Mouse (Mus musculus): ENCODE data around the gene Tor2a.
A peak's percentile ranks its signal among the peaks of the same experiment; 100 is the strongest.

Tor2a gene

DNA sequence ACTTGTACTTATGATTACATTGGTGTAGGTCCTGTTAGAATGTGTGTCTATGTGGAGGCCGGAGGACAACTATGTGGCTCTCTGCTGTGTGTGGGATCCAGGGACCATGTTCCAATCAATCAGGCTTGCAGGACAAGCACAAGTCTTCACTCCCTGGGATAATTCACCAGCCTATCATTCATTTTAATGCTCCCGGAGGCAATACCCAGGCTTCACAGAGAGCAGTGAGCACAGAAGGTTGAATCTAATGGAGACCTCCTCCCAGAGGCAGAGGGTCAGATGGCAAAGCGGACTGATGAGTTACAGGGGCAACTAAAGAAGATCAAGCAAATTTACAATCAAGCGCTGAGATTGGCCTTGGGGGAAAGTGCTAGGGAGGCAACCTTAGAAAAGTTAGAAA is 27.5 kb upstream of the Tor2a start:
- DNase-seq (ENCODE audit: extremely low spot score, low spot score): no peak

DNA sequence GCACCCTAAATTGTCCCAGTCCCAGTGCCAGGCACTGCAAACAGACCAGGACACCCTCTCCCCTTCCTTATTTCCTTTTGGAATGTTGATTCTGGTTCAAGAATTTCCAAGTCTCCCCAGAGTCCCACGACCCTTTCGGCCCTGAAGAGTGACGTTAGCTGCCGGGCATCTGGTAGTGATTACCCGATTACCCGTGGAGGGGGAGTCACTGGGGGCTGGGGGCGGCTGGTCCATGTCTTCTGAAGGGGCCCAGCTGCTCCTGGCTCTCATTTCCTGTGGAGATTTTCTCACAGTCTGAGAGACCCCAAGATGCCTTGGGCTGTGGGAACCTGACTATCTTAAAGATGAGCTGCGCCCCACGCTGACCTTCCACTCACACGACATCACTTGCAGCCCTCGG is 26.2 kb upstream of the Tor2a start:
- peak; percentile 72 for DNase-seq (ENCODE audit: extremely low spot score, low spot score)

DNA sequence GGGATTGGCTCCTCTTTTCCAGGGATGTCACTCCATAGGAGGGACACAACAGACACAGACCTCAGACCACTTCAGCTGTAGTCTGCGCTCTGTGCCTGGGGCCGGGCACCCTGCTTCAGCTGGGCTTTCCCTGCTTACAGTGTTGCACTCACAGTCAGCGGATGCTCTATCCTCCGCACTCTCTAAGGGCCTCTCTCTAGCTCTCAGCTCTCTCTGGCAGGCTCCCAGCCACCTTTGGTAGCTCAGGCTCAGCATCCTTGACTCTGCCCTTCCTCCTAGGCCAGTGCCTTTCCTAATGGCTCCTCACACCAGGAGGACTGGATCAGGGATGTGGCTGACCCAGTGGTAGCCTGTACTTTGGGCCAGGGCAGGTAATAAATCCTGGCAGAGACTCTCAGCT is 25.1 kb upstream of the Tor2a start:
- no peak for DNase-seq (ENCODE audit: extremely low spot score, low spot score)

DNA sequence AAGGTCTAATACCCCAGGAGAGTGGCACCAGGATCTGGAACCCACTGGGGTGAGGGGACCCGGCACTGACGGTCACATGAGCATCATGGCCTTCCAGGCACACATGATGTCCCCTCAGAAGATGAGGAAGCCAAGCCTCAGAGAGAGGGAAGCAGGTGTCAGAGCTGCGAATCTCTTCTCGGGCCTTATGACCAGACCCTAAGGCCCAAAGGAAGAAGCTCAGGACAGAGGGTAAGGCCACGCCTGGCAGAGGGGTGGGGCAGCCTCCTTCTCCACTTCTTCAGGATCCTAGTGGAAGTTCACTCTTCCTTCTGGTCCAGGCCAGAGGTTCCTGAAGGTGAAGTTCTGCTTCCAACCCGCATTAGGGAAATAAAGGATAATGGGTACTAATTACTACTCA is 24.3 kb upstream of the Tor2a start:
- DNase-seq (ENCODE audit: extremely low spot score, low spot score): no peak

DNA sequence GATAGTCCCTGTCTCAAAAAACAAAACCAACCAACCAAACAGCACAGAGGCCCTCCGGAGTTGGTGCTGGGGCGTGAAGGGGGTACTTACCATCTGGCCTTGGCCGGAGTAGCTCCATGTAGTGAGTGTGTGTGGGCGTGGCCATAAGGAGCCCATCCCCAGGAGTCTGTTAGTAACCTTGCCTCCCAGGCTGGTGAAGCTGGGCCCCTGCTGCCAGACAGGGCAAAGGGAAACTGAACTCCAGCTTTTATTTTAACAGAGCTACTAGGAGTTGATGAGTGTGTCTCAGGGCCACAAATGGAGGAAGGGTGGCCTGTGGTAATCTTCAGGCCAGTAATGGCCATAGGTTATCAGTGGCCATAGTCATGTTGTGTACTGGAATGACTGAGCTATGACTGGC is 22.6 kb upstream of the Tor2a start:
- DNase-seq (ENCODE audit: extremely low spot score, low spot score): no peak

DNA sequence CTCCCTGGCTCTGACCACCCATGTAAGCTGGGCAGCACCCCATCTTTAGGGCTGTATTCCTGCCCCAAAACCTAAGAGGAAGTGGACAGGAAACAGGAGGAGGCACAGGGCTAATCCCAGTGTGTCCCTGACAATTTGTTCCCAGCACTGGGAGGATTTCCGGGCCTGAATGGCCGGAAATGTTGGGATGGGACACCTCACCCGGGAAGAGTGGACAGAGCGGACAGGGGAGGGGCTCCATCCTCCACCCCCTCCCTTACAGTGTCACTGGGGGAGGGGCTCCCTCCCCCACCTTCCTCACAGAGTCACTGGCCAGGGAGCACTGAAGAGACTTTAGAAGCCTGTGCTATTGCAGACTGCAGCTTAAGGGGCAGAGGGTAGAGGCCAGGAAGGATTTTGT is 22.1 kb upstream of the Tor2a start:
- no peak for DNase-seq (ENCODE audit: extremely low spot score, low spot score)

DNA sequence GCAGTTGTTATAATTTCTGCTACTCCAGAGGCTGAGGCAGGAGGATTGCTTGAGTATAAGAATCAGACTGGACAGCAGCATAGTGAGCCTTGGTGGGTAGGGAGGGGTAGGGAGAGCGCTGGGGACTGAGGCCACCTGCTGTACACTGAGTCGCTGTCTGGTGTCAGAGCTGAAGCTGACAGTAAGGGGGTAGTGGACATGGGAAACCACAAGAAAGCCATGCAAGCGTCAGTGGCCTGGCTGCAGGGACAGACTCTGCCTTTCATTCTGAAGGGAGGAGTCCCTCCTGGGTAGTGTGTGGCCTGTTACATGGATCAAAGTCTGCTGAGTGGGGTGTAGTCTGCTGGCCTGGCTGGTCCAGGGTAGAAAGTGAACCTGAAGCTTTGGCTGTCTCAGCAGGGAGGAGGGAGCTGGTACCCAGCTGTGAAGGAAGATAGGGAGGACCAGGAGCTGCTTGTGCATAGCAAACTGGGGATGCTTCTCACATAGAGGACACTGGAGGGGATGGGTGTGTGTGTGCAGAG is 20.7 kb upstream of the Tor2a start:
- no peak for DNase-seq (ENCODE audit: extremely low spot score, low spot score)

DNA sequence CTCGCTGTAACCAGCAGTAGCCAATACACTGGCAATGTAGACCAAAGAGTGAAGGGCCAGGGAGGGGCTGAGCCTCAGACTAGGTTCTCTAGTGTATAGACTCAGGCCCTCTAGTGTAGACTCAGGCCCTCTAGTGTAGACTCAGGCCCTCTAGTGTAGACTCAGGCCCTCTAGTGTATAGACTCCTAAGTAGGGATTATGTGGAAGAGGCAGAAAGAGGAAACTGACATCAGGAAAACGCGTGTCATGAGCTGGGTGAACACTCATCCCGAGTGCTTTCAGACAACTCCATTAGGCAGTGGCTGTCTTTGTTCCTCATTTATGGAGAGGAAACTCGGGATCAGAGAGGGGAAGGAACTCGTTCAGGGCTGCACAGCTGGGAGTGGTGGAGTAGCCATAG is 20.0 kb upstream of the Tor2a start:
- no peak for DNase-seq (ENCODE audit: extremely low spot score, low spot score)

DNA sequence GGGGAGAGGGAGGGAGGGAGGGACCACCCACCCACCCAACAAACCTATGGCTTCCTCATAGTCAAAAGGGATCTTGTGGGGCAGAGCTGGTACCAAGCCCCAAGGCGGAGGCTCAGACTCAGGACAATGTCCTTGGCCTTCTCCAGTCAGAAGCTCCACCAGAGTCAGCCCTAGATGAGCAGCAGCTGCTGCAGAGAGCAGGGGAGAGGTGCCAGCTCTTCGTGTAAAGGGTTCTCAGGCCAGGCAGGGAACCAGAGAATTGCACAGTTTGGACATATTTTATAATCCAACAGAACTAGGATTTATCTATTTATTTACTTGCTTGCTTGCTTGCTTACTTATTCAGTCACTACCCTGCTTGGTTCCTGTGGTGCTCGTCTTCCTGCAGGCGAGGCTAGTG is 17.7 kb upstream of the Tor2a start:
- no peak for DNase-seq (ENCODE audit: extremely low spot score, low spot score)

DNA sequence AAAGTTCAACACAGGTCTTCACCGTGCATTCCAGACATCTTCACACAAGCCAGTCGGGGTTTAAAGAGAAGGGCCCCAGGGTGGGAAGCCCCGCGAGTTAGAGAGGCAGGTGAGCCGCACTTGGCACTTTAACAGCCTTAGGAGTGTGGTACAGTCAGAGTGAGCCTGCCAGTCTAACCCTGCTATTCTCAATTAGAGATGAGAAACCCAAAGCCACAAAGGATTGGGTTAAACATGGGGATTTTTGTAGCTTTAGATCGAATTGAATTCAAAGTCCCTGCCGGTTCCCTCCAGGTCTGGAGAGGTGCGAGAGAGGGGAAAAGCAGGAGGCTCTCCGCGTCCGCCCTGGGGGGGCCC is 16.1 kb upstream of the Tor2a start, which contains the start of gene 6330409D20Rik:
TSS of gene 6330409D20Rik (minus strand) at position 101 of the 357 bp plus-strand sequence.
- no peak for DNase-seq (ENCODE audit: extremely low spot score, low spot score)

DNA sequence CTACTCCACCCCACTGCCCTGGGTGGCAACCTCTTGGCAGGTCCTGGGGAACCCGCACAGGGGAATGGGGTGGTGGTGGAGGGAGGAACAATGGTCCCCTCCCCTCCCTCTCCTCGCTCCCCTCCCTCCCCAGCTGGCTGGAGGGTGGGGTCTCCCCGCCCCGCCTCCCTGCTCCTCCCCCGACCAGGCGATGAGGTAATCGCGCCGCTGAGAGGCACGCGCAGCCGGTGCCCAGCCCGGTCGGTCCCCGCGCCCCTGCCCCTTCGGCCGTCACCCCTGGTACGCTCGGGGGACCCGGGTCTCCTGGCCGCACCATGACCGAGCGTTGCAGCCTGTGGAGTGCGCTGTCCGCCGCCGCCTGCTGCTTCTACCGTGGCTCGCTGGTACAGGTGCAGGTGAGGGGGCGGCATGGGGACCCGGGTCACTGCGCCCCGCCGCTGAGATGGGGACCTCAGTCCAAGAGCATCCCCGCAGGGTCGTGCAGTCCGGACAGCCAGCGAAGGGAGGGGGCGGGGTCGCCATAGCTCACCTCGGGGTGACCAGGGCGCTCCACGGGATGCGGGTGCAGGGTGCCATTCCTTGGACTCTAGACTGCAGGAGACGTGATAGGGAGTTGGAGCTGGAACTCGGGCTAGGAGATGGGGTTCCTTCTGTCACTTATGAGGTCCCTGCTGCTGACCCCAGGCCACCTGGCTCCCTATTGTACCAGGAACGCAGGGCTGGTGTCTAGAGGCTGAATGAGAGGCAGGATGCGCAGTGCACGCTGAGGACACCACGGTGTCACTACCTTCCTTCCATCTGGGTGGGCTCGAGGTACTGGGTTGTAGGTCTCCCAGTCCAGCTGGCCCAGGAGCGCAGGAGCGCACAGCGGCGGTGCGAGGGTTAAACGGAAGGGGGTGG is 15.5 kb upstream of the Tor2a start:
- peak; percentile 70 for DNase-seq (ENCODE audit: extremely low spot score, low spot score)

DNA sequence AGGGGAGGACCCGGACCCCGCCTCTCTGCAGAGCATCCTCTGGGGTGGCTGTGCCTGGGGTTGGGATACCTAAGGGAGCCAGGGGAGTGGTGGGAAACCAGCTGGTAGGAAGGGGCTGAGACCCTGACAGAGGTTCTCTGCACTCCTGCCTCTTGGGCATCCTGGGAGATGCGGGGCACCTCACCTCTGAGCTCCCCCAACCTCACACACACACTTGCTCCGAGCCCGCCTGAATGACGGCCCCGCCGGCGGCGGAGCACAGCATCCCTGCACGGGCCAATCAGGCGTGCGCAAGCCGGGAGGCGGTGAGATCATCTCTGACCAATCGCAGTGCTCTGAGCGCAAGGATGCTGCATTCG is 14.9 kb upstream of the Tor2a start:
- peak; percentile 79 for DNase-seq (ENCODE audit: extremely low spot score, low spot score)

DNA sequence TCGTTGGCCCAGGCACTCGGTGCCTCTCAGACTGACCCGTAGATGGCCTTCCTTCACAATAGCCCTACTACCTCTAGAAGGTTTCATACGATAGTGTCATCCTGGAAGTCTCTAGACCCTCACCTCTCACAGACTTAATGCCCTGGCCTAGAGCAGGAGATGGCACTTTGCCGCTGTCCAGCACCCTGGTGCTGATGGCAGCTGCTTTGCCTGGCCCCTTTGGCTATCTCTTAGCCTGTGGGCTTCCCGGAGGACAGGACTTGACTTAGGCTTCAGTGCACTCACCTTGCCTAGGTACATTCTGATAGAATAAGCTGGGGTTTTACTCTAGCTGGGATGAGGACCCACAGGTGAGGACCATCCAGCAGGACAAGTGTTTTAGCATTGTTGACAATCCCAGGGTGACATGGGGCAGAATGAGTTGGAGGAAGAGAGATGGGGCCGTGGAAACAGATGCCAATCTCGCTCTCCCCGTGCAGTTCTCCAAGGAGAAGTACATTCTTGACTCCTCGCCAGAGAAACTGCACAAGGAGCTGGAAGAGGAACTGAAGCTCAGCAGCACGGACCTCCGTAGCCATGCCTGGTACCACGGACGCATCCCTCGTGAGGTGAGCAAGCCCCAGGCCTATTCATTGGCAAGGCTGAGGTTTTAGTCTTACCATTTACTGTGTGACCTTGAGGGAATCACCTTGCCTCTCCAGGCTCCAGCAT is 12.6 kb upstream of the Tor2a start:
- no peak for DNase-seq (ENCODE audit: extremely low spot score, low spot score)

DNA sequence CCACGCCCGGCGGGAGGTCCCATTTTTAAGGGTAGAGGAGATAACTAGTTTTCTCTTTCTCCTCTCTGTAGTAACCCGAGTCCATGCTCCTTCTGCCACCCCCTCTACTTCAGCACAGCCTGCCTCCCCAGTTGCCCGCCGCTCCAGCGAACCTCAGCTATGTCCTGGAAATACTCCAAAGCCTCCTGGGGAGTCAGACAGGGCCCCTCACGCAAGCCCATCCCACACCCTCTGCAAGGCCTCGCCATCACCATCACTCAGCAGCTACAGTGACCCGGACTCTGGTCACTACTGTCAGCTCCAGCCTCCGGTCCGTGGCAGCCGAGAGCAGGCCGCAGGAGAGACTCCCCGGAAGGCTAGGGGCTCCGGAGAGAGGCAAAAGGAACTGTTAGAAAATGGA is 8.0 kb upstream of the Tor2a start:
- DNase-seq (ENCODE audit: extremely low spot score, low spot score): no peak

DNA sequence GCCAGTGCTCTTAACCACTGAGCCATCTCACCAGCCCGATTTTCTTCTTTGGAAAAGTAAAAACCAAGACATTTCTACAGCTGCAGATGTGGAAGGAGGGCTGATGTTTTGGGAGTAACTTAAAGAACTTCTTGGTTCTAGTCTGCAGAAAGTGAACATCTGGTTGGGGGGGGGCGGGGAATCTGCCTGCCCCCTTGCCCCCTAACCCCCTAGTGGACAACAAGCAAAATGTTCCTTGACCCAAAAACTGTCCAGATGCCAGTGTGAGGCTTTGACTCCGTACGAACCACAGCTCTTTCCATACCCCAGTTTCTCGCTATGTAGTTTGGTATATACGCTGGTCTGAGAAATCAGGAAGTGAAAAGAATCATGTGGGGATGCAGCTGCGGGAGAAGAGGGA is 6.8 kb upstream of the Tor2a start:
- no peak for DNase-seq (ENCODE audit: extremely low spot score, low spot score)

DNA sequence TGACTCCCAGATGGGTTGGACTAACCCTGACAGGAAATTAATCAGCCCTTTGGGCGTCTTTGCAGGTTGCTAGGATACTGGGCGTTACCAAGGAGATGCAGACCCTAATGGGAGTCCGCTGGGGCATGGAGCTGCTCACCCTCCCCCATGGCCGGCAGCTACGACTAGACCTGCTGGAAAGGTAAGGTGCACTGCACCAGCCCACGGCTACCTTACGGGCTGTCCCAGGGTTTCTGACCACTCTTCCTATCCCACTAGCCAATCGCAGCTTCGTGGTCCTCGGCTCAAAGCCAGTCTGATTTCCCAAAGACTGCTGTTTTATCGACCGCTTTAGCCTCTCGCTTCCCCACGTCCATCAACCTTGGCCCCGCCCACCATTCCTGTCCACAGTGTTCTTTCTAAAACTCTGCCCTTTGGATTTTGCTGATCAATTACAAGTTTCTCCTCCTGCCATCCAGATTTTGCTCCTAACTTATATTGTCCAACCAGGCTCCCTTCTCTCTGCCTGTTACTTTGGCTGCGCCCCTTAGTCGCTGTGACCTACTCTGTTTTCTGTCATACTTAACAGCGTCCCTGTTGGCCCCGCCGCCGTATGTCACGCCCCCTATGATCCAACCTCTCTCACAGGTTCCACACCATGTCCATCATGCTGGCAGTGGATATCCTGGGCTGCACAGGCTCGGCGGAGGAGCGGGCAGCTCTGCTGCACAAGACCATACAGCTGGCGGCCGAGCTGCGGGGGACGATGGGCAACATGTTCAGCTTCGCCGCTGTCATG is 6.0 kb upstream of the Tor2a start:
- peak; percentile 86 for DNase-seq (ENCODE audit: extremely low spot score, low spot score)

DNA sequence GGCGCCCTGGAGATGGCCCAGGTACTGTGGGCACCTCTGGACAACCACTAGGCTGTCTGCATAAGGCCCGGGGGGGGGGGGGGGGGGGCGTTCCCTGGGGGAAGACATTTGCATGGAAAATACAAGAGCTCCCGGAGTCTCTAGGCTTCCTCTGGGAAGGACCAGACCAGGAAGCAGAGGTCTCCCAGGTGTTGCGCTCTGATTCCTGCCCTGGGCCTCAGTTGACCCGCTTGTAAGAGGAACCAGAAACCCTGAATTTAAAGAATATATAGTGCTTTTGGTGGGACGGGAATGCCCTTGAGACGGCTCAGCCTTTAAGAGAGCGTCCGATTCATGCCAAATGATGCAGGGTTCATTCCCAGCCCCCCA is 5.4 kb upstream of the Tor2a start:
- no peak for DNase-seq (ENCODE audit: extremely low spot score, low spot score)

DNA sequence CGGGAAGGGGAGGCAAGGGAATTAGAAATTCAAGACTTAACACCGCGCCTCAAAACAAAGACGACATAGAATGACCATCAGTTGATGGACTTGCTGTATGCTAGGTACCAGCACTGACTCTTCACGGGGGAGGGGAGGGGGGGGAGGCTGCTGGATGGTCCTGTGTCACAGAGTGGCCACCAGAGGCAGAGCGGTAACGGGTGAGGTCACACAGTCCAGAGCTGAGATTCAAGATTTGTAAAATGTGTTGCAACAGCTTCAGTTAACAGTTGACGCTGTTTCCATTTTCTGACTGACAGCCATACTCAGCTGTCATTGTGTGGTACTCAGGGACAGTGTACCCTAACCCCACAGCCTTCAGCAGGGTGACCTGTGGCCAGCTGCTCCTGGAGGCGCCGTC is 4.9 kb upstream of the Tor2a start:
- no peak for DNase-seq (ENCODE audit: extremely low spot score, low spot score)

DNA sequence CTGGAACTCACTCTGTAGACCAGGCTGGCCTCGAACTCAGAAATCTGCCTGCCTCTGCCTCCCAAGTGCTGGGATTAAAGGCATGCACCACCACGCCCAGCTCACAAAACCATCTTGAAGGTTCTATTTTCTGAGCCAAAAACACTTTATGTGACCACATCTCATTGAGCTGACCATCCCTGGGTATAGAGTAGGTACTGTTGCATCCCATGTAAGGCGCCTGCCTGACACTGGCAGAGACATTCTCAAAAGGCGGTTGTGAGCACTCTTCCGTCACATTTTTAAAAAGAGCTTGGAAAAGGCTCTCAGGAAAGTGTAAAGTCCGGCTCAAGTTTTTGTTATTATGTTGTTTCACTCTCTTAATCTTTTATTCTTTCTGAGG is 369 bp upstream of the Tor2a start:
- DNase-seq (ENCODE audit: extremely low spot score, low spot score): no peak

DNA sequence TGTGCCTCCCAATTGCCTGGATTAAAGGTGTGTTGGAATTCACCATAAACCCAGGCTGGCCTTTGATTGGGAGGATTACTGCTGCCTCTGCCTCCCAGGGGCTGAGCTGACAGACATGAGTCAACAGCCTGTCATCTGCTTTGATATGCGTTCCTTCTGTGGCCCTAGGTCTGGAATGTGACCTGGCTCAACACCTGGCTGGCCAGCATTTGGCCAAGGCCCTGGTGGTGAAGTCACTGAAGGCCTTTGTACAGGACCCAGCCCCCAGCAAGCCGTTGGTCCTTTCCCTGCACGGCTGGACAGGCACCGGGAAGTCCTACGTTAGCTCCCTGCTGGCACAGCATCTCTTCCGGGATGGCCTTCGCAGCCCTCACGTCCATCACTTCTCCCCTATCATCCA is 1.5 kb downstream of the Tor2a start:
- DNase-seq (ENCODE audit: extremely low spot score, low spot score): no peak

DNA sequence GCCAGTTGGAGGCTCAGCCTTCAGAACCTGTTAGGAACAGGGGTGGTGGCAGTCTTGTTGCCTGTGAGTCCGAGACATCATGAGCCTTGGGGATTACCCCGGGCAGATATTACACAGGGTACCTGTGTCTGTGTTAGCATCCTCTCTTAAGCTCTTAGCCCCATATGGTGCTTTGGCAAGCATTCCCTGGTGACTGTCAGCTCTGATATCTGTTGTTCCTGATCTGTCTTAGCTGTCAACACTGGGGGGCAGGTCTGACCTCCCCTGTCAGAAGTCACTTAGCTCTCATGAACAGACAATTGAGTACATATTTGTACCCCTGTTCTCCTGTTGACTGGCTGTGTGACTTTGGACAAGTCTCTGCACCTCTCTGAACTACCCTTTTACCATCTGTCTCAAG is 2.0 kb downstream of the Tor2a start:
- no peak for DNase-seq (ENCODE audit: extremely low spot score, low spot score)

DNA sequence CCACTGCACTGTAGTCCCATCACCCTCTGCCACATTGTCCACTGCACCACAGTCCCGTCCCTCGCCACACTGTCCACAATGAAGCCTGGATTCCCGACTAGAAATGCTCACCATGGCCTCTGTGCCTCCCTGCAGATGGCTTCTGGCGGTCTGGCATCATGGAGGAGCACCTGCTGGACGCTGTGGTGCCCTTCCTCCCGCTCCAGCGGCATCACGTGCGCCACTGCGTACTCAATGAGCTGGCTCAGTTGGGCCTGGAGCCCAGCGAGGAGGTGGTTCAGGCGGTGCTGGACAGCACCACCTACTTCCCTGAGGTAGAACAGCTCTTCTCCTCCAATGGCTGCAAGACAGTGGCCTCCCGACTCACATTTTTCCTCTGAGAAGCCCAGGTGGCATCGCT is 4.3 kb downstream of the Tor2a start:
- no peak for DNase-seq (ENCODE audit: extremely low spot score, low spot score)

Data from neural tube, embryonic 10.5 days (tissue).